Mouse (Mus musculus) heart, postnatal 25 days (tissue): ENCODE results near the gene Rgs4. TPM values are rescaled to one million over a fixed set of nuclear protein-coding genes. Genes with fewer than 3 reads are reported as not detected.

Experiments used
- DNase-seq: peaks from one replicate; pipeline ENCODE4 v3.0.0; 2022; ENCODE audit warnings: low spot score
- intact Hi-C: fragments of 180-260 bp; cut with DNase I; formaldehyde crosslinking; loops from one replicate; pipeline ENCODE4 v1.15.1; 2025
- total RNA-seq, 2 experiments: library from RNA; stranded (reverse); gene quantifications; 2 replicates each; pipeline ENCODE4 v1.2.3; 2021

Gene Rgs4
- total RNA-seq, 2 experiments from 2014 or later, result 13.5 to 20.4 TPM

DNA sequence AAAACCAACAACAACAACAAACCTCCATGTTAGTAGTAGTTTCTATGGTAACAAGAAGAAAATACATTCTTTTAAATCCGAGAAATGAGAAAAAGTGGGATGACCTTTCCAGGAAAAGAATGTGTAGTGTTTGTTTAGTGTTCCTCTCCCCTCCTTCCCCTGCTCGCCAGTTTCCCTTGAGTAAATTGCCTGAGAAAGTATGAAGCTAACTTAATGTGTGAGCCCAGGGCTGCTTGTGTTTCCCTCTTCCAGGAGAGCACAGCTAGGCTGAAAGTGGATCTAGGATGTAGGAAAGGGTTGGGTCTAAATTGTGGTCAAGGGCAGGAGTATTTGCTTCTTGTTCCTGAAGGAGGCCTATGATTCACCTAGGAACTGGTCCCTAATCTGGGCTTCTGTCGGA, 53.9 kb downstream of the Rgs4 start:
- intact Hi-C loops, result no loop called here

GRCm38 (mm10) chr1:169693040-169693439, 54.4 kb downstream of the Rgs4 start:
- no peak for DNase-seq
- intact Hi-C loops, result no loop called here

More for the DNA sequence above, 53.9 kb downstream of the Rgs4 start:
- no peak for DNase-seq

Other genes starting within 250 kb of the Rgs4 start
- 1 to 10 TPM in 1 of 2 experiments, under 1 TPM in 1; 0.87 to 1.2 TPM for gene Nuf2, start 216.2 kb downstream of the Rgs4 start, total RNA-seq
- gene Rgs5, start 92.1 kb downstream of the Rgs4 start, total RNA-seq, result 100 to 1,000 TPM; 278 to 331 TPM
- gene Ccdc190, start 181.0 kb upstream of the Rgs4 start, total RNA-seq, result under 1 TPM; 0.13 to 0.20 TPM
- 10 to 100 TPM; 15.8 to 16.9 TPM for gene Hsd17b7, start 221.6 kb upstream of the Rgs4 start, total RNA-seq